Mouse (Mus musculus): ENCODE data around the gene Mapkapk5.

GRCm38 (mm10) chr5:121510009-121510408 is 35.7 kb downstream of the Mapkapk5 start:
- no peak for TF ChIP-seq CTCF (IDR thresholded peaks at IDR 0.05; ENCODE audit: insufficient read depth, low read length)
- TF ChIP-seq POLR2A (IDR thresholded peaks at IDR 0.05; ENCODE audit: borderline replicate concordance, extremely low read depth, low read depth, low read length): no peak

Measured in lung, adult 2 months (tissue).